Mouse (Mus musculus): ENCODE measurements at regions not wholly inside any gene's neighbourhood (a gene's known extent, or its start where the extent isn't known, plus 50 kb on each side); places are given as distances from the start of the nearest gene placed in this dataset.

DNA sequence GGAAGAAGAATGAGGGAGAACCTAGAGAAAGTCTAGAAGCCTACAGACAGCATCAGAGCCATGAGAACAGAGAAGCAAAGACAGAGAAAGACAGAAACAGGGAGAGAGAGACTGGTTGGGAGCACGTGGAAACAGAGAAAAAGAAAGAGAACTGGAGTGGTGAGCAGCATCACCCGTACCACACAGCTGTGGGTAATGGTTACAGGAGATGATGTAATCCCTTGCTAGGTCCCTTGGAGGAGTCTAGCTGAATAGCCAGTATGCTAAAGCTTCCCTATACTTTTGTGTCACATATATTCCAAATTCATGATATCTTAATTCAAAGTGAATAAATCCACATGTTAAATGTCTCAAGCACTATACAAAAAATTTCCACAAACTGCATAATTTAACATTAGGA, 284.0 kb downstream of the 4930544G11Rik start:
- TF ChIP-seq CTCF (IDR thresholded peaks at IDR 0.05; ENCODE audit: extremely low read depth, insufficient read depth, low read length) (no peak), POLR2A (IDR thresholded peaks at IDR 0.05; ENCODE audit: extremely low read depth, insufficient read depth, low read length) (no peak)

All from cortical plate, adult 2 months (tissue).